ENCODE assay signal across 9 mouse cellular contexts in genomic region chr6:72659717-72660390, GRCm38 (mm10). TPM values are rescaled to one million over a fixed set of nuclear protein-coding genes. Genes with fewer than 3 reads are reported as not detected.
A peak's percentile ranks its signal among the peaks of the same experiment; 100 is the strongest.
DNase-seq lines count a peak whose midpoint lies in the region; ATAC-seq lines count a peak whose summit lies in the region.
"Had no signal": no experiment of that assay in that cellular context is flagged by ENCODE, and none has a peak within 500 bp of the region (broad histone marks: within the 10 kb centered on the region; RNA-seq: fewer than 3 reads in every experiment).

No protein-coding gene starts in this region.

- H3K27me3 ChIP-seq in kidney, embryonic 15.5 days = no peaks in the 10 kb centered on the region
- no peaks in the 10 kb centered on the region for H3K27me3 ChIP-seq in liver, embryonic 16.5 days (ENCODE audit: control insufficient read depth, insufficient read depth, low read depth, low read length)
- H3K27me3 ChIP-seq in neural tube, embryonic 15.5 days (replicated peaks) = no peaks in the 10 kb centered on the region

- no peak overlapping the region for H3K9ac ChIP-seq in kidney, embryonic 15.5 days
- no peak overlapping the region for H3K9ac ChIP-seq in liver, embryonic 16.5 days (ENCODE audit: low read depth, low read length)
- no peak overlapping the region for H3K9ac ChIP-seq in neural tube, embryonic 15.5 days (replicated peaks)

- H3K36me3 ChIP-seq in kidney, embryonic 15.5 days = no peaks in the 10 kb centered on the region
- no peaks in the 10 kb centered on the region for H3K36me3 ChIP-seq in liver, embryonic 16.5 days (ENCODE audit: control insufficient read depth, insufficient read depth)
- no peaks in the 10 kb centered on the region for H3K36me3 ChIP-seq in neural tube, embryonic 15.5 days

- 0 out of 2 replicates have a peak, but pooled peaks have one; percentile 27 for ATAC-seq in kidney, embryonic 15.5 days (replicated peaks; ENCODE audit: low FRiP score)
- ATAC-seq in granulocyte monocyte progenitor cell, adult 5-6 weeks (replicated peaks; ENCODE audit: poor library complexity, severe bottlenecking) = peak; percentile 78
- peak; percentile 30; the same call in 1 of the 2 replicates for ATAC-seq in liver, embryonic 16.5 days (ENCODE audit: low read depth)
- no peak for ATAC-seq in neural tube, embryonic 15.5 days (ENCODE audit: low FRiP score)

- H3K4me2 ChIP-seq in kidney, embryonic 15.5 days = no peak overlapping the region
- no peak overlapping the region for H3K4me2 ChIP-seq in liver, embryonic 16.5 days (ENCODE audit: low read depth, low read length)
- no peak overlapping the region for H3K4me2 ChIP-seq in neural tube, embryonic 15.5 days

- no peak for DNase-seq in kidney, postnatal 36 days
- DNase-seq in NIH3T3 (ENCODE audit: low read depth) = peak; percentile 91
- no peak for DNase-seq in adrenal gland, adult (ENCODE audit: inconsistent age in 2 of 2, low spot score in 1 of 2)
- DNase-seq in spleen, adult 18-20 months = no peak
- DNase-seq: lung, postnatal 4 days had no signal

- peak overlapping the region; percentile 61 for H3K27ac ChIP-seq in kidney, embryonic 15.5 days
- no peak overlapping the region for H3K27ac ChIP-seq in liver, embryonic 16.5 days (ENCODE audit: low read length)
- no peak overlapping the region for H3K27ac ChIP-seq in neural tube, embryonic 15.5 days (replicated peaks)

- whole genome bisulfite sequencing in kidney, embryonic 15.5 days = 34% methylated on average over 8 of the region's 8 CpGs
- WGBS in liver, embryonic 16.5 days (ENCODE audit: insufficient replicate concordance) = 38% methylated on average over 8 of the region's 8 CpGs
- 80% methylated on average over 8 of the region's 8 CpGs for WGBS in neural tube, embryonic 15.5 days

- peaks cover 76% of the 10 kb centered on the region for H3K4me1 ChIP-seq in kidney, embryonic 15.5 days
- peaks cover 11% of the 10 kb centered on the region for H3K4me1 ChIP-seq in liver, embryonic 16.5 days (ENCODE audit: control insufficient read depth, low read depth, low read length)
- H3K4me1 ChIP-seq in neural tube, embryonic 15.5 days = peaks cover 25% of the 10 kb centered on the region

- no peak overlapping the region for H3K4me3 ChIP-seq in kidney, embryonic 15.5 days (replicated peaks)
- H3K4me3 ChIP-seq in liver, embryonic 16.5 days (ENCODE audit: low read depth, low read length) = no peak overlapping the region
- H3K4me3 ChIP-seq in neural tube, embryonic 15.5 days (replicated peaks) = no peak overlapping the region

- H3K9me3 ChIP-seq in kidney, embryonic 15.5 days (replicated peaks) = no peaks in the 10 kb centered on the region
- no peaks in the 10 kb centered on the region for H3K9me3 ChIP-seq in liver, embryonic 16.5 days (replicated peaks; ENCODE audit: control insufficient read depth, low read length)
- no peaks in the 10 kb centered on the region for H3K9me3 ChIP-seq in neural tube, embryonic 15.5 days (replicated peaks)

RNA-seq across cellular contexts. Expression of gene Tgoln1, which starts 43.1 kb away (rescaled TPM):
- polyA plus RNA-seq in kidney, embryonic 15.5 days (2015; fragmentation: Nextera tagmentation; extraction: Ambion mirVana) = 37.5 and 39.5 TPM in 2 replicates
- 31.1 and 32.7 TPM in 2 replicates for total RNA-seq in granulocyte monocyte progenitor cell, adult 5-6 weeks (2014; fragmentation: Nextera tagmentation)
- total RNA-seq in granulocyte monocyte progenitor cell, adult 5-6 weeks (2017) = 66.5 and 71.3 TPM in 2 replicates
- polyA plus RNA-seq in liver, embryonic 16.5 days (2015; fragmentation: Nextera tagmentation; extraction: Ambion mirVana) = 15.5 and 16.8 TPM in 2 replicates
- polyA plus RNA-seq in neural tube, embryonic 15.5 days (2015; fragmentation: Nextera tagmentation; extraction: Ambion mirVana) = 36.3 and 38.0 TPM in 2 replicates
